Mouse (Mus musculus) myocyte (in vitro differentiated cells): ENCODE data around the gene Agap2. TPM values are rescaled to one million over a fixed set of nuclear protein-coding genes. Genes with fewer than 3 reads are reported as not detected.

Experiments
- H3K27me3 ChIP-seq: one replicate; pipeline ENCODE4 v1.6.1; 2011; ENCODE audit not compliant: control insufficient read depth, insufficient read depth, insufficient read length
- H3K36me3 ChIP-seq: one replicate; pipeline ENCODE4 v1.6.1; 2011; ENCODE audit not compliant: control insufficient read depth, insufficient read depth
- H3K4me2 ChIP-seq: one replicate; pipeline ENCODE4 v1.6.1; 2011; ENCODE audit warnings: low read depth, control low read depth
- H3K4me3 ChIP-seq: one replicate; pipeline ENCODE4 v1.5.1; 2011; ENCODE audit warnings: mild to moderate bottlenecking, control low read depth, moderate library complexity
- H3K79me2 ChIP-seq: one replicate; pipeline ENCODE4 v1.6.1; 2011; ENCODE audit not compliant: control insufficient read depth, insufficient read depth
- H3ac ChIP-seq: one replicate; pipeline ENCODE4 v1.6.1; 2011; ENCODE audit not compliant: control insufficient read depth, insufficient read length
- CEBPB ChIP-seq: IDR thresholded peaks from 2 replicates; pipeline ENCODE4 v1.6.1; 2011; ENCODE audit warnings: mild to moderate bottlenecking, moderate library complexity; ENCODE audit not compliant: poor library complexity, insufficient read depth, severe bottlenecking
- E2F4 ChIP-seq: IDR thresholded peaks from one replicate; pipeline ENCODE4 v1.6.1; 2011; ENCODE audit warnings: mild to moderate bottlenecking, control low read depth, moderate library complexity; ENCODE audit not compliant: insufficient read depth
- MAX ChIP-seq: IDR thresholded peaks from one replicate; pipeline ENCODE4 v1.6.1; 2011; ENCODE audit warnings: low read depth, mild to moderate bottlenecking, control low read depth
- MYOD1 ChIP-seq, 3 experiments: IDR thresholded peaks; one replicate each; pipeline ENCODE4 v1.6.1; 2011; ENCODE audit warnings: control low read depth in 2 of 3, low read depth in 2 of 3, mild to moderate bottlenecking in 2 of 3, moderate library complexity in 1 of 3; ENCODE audit not compliant: insufficient read length in 2 of 3, control insufficient read depth in 1 of 3
- MYOG ChIP-seq, 3 experiments: IDR thresholded peaks; one replicate each; pipeline ENCODE4 v1.6.1; 2011; ENCODE audit warnings: control low read depth in 2 of 3, low read depth in 2 of 3, mild to moderate bottlenecking in 2 of 3; ENCODE audit not compliant: insufficient read length in 2 of 3, control insufficient read depth in 1 of 3, insufficient read depth in 1 of 3
- POLR2A ChIP-seq: IDR thresholded peaks from one replicate; pipeline ENCODE4 v1.6.1; 2011; ENCODE audit warnings: low read depth, mild to moderate bottlenecking, control low read depth, moderate library complexity; ENCODE audit not compliant: insufficient read length
- POLR2AphosphoS2 ChIP-seq: IDR thresholded peaks from one replicate; pipeline ENCODE4 v1.6.1; 2011; ENCODE audit warnings: low read depth, control low read depth; ENCODE audit not compliant: insufficient read length
- REST ChIP-seq: IDR thresholded peaks from one replicate; pipeline ENCODE4 v1.6.1; 2011; ENCODE audit warnings: mild to moderate bottlenecking, control low read depth, moderate library complexity; ENCODE audit not compliant: insufficient read depth, insufficient read length
- SRF ChIP-seq: IDR thresholded peaks from one replicate; pipeline ENCODE4 v1.6.1; 2011; ENCODE audit warnings: low read depth; ENCODE audit not compliant: control insufficient read depth, insufficient read length
- TCF12 ChIP-seq: IDR thresholded peaks from one replicate; pipeline ENCODE4 v1.6.1; 2011; ENCODE audit warnings: mild to moderate bottlenecking, control low read depth; ENCODE audit not compliant: poor library complexity, insufficient read depth, severe bottlenecking
- TCF3 ChIP-seq: IDR thresholded peaks from one replicate; pipeline ENCODE4 v1.6.1; 2011; ENCODE audit warnings: low read depth, control low read depth; ENCODE audit not compliant: insufficient read length
- USF1 ChIP-seq: IDR thresholded peaks from one replicate; pipeline ENCODE4 v1.6.1; 2011; ENCODE audit warnings: low read depth, mild to moderate bottlenecking, control low read depth, moderate library complexity
- polyA plus RNA-seq: library from polyadenylated mRNA; unstranded; fragments of >200 nt; fragmentation: generic; extraction: Trizol; gene quantifications from one replicate; pipeline ENCODE4 v1.2.1, GENCODE M21; 2012; ENCODE audit warnings: missing spikeins

The Agap2 gene
- polyA plus RNA-seq, 1 experiment, result 1.2 TPM

DNA sequence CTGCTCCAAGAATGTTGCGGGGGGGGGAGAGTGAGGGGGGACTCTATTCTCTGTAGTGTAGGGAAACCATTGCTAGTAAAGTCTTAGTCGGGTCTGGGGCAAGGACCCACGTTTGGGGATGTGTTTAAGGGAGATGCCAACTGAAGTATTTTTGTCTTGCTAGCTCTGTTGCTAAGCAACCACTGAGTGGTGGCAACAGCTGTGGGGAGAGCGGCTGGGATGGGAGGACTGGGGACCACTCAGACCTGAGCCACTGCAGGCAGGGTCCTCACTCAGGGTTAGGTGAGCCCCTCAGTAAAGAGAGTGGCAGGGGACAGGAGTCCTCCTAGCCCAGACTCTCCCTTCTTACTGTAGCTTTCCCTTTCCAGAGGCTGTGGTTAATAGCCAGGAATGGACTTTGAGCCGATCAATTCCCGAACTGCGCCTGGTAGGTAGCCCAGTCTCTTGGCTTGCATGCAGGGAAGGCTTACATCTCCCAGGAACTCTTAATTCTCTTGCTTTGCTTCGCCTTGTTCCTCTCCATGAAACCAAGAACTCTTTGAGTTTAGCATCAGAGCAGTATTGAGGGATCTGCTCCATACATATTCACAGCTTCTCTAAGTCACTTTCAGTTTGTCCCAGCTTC lies 7.0 kb downstream of the Agap2 start:
- Histone ChIP-seq H3K4me3 (peak overlapping the region; percentile 9), H3K79me2 (no peaks in the 10 kb centered on the region), H3K4me2 (peak overlapping the region; percentile 89), H3K27me3 (peaks cover 8% of the 10 kb centered on the region), H3K36me3 (no peaks in the 10 kb centered on the region), H3ac (no peak overlapping the region)
- TF ChIP-seq USF1 (no peak), MYOG (IDR thresholded peaks at IDR 0.05; ENCODE audit: control insufficient read depth in 1 of 3, insufficient read depth in 1 of 3, insufficient read length in 2 of 3, low read depth in 2 of 3) (peak in 2 of 3 experiments; percentile 21 to 57), MYOD1 (IDR thresholded peaks at IDR 0.05; ENCODE audit: control insufficient read depth in 1 of 3, insufficient read length in 2 of 3, low read depth in 2 of 3) (peak; percentile 83 to 99 (median 98))

DNA sequence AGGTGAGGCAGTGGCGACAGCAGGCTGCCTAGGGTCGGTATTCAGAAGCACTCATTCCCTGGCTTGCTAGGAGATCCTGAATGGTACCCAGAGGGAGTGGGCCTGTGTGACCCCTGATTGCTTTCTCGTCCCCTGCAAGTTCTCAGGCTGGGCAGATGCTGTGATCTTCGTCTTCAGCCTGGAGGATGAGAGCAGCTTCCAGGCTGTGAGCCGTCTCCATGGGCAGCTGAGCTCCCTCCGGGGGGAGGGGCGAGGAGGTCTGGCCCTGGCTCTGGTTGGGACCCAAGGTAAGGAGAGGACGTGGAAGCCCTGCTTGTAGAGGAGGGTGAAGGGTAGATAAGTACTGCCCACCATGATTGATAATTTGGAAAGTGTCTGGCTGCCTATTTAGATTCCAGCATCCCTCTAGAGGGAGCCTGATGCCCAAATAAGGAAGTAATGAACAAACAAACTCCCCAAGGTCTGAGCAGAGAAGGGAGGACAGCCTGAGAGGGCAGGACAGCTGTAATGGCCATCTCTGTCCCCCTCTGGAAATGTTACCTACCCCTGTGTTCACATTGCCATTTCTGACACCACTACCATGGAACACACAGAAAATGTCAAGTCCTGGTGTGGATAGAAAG lies 8.3 kb downstream of the Agap2 start:
- TF ChIP-seq POLR2A (no peak), SRF (peak; percentile 95)
- no peaks in the 10 kb centered on the region for H3K27me3 ChIP-seq
- no peaks in the 10 kb centered on the region for H3K79me2 ChIP-seq
- no peak overlapping the region for H3K4me2 ChIP-seq
- H3ac ChIP-seq, result no peak overlapping the region
- H3K36me3 ChIP-seq, result no peaks in the 10 kb centered on the region
- no peak overlapping the region for H3K4me3 ChIP-seq

DNA sequence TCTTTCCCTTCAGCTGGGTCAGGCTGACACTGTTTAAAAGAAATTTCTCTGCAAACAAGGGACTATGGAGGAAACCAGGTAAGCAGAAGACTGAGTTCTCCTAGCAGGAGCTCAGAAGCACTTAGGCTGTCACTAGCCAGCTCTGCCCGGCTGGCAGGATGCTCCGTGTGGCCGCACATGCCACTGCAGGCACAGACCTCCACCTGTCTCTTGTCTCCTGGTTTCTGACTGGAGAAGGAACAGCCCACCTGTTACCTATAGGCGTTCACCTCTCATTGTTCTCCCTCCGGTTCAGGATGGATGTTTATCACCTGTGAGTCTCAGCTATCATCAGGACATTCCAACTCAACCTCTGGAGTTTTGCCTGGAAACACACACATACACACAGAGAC lies 8.8 kb downstream of the Agap2 start:
- no peaks in the 10 kb centered on the region for H3K27me3 ChIP-seq

DNA sequence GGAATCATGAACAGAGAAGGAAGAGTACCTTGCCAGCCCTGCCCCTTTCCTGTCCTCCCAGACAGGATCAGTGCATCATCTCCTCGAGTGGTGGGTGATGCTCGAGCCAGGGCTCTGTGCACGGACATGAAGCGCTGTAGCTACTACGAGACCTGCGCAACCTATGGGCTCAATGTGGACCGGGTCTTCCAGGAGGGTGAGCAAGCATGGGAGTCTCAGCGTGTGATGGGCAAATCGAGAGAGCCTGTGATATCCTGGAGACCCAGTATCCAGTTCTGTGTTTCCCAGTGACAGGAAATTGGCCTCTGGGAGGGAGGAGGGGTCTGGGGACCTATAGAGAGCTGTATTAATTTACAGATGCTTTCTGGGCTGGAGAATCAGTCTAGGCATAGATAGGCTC lies 10.0 kb downstream of the Agap2 start:
- Histone ChIP-seq H3K27me3 (no peaks in the 10 kb centered on the region), H3K4me3 (no peak overlapping the region), H3K79me2 (no peaks in the 10 kb centered on the region), H3K36me3 (no peaks in the 10 kb centered on the region), H3K4me2 (no peak overlapping the region), H3ac (no peak overlapping the region)
- TF ChIP-seq REST, result no peak
- no peak for TF ChIP-seq POLR2AphosphoS2
- no peak for TF ChIP-seq TCF12
- TF ChIP-seq MAX, result no peak
- no peak for TF ChIP-seq POLR2A

More for the DNA sequence above, 8.8 kb downstream of the Agap2 start:
- no peak for TF ChIP-seq MAX
- Histone ChIP-seq H3K4me2 (no peak overlapping the region), H3ac (no peak overlapping the region), H3K4me3 (no peak overlapping the region), H3K79me2 (no peaks in the 10 kb centered on the region), H3K36me3 (no peaks in the 10 kb centered on the region)

DNA sequence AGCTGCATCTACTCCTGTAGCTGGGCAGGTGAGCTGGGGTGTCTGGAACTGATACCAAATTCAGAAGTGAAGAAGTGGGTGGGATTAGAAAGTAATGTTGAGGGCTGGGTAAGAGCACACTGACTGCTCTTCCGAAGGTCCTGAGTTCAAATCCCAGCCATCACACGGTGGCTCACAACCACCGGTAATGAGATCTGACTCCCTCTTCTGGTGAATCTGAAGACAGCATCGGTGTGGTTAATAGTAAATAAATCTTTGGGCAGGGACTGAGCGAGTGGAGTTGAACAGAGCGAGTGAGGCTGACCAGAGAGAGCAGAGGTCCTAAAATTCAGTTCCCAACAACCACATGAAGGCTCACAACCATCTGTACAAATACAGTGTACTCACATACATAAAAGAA lies 10.5 kb downstream of the Agap2 start:
- Histone ChIP-seq H3K79me2 (no peaks in the 10 kb centered on the region), H3K36me3 (no peaks in the 10 kb centered on the region), H3ac (no peak overlapping the region), H3K4me3 (no peak overlapping the region), H3K4me2 (no peak overlapping the region), H3K27me3 (no peaks in the 10 kb centered on the region)
- no peak for TF ChIP-seq SRF
- TF ChIP-seq REST, result no peak
- no peak for TF ChIP-seq MYOD1 (IDR thresholded peaks at IDR 0.05; ENCODE audit: control insufficient read depth in 1 of 3, insufficient read length in 2 of 3, low read depth in 2 of 3)
- no peak for TF ChIP-seq MYOG (IDR thresholded peaks at IDR 0.05; ENCODE audit: control insufficient read depth in 1 of 3, insufficient read depth in 1 of 3, insufficient read length in 2 of 3, low read depth in 2 of 3)
- no peak for TF ChIP-seq POLR2AphosphoS2
- no peak for TF ChIP-seq CEBPB
- TF ChIP-seq USF1, result no peak
- no peak for TF ChIP-seq E2F4
- TF ChIP-seq TCF12, result no peak
- no peak for TF ChIP-seq POLR2A
- TF ChIP-seq MAX, result no peak
- TF ChIP-seq TCF3, result no peak
